Mouse (Mus musculus) midbrain, postnatal 0 days (tissue): ENCODE data around the gene Zfp36l2. TPM values are rescaled to one million over a fixed set of nuclear protein-coding genes. Genes with fewer than 3 reads are reported as not detected.

ENCODE experiments used
- ATAC-seq: fragments of 200-750 bp; cut with Nextera tagmentation; 2 replicates; pipeline ENCODE4 v1.8.0; 2017; ENCODE audit warnings: moderate number of reproducible peaks, mild to moderate bottlenecking, moderate TSS enrichment, moderate library complexity; ENCODE audit not compliant: low FRiP score
- DNase-seq: peaks from one replicate; pipeline ENCODE4 v3.0.0-alpha.2; 2015; ENCODE audit warnings: low spot score
- H3K27ac ChIP-seq: fragments of 300-500 bp; sonication (generic); 2 replicates; pipeline ENCODE4 v1.5.1; 2014; ENCODE audit warnings: low read depth, mild to moderate bottlenecking, low read length, mixed read lengths
- H3K27me3 ChIP-seq: fragments of 300-500 bp; sonication (generic); 2 replicates; pipeline ENCODE4 v1.6.1; 2014; ENCODE audit warnings: low read length, control low read depth, mixed read lengths; ENCODE audit not compliant: insufficient read depth
- H3K36me3 ChIP-seq: fragments of 300-500 bp; sonication (generic); 2 replicates; pipeline ENCODE4 v1.6.1; 2014; ENCODE audit warnings: low read length, control low read depth, mixed read lengths; ENCODE audit not compliant: insufficient read depth
- H3K4me1 ChIP-seq: fragments of 300-500 bp; sonication (generic); 2 replicates; pipeline ENCODE4 v1.6.1; 2014; ENCODE audit warnings: mild to moderate bottlenecking, control low read depth, antibody characterized with exemption, low read length, mixed read lengths; ENCODE audit not compliant: insufficient read depth
- H3K4me2 ChIP-seq: fragments of 300-500 bp; sonication (generic); 2 replicates; pipeline ENCODE4 v1.6.1; 2014; ENCODE audit warnings: low read depth, mild to moderate bottlenecking, low read length, mixed read lengths; ENCODE audit not compliant: poor library complexity, severe bottlenecking
- H3K4me3 ChIP-seq: fragments of 300-500 bp; sonication (generic); 2 replicates; pipeline ENCODE4 v1.5.1; 2014; ENCODE audit warnings: low read depth, mild to moderate bottlenecking, low read length, moderate library complexity
- H3K9ac ChIP-seq: fragments of 300-500 bp; sonication (generic); replicated peaks from 2 replicates; pipeline ENCODE4 v1.6.1; 2014; ENCODE audit warnings: mild to moderate bottlenecking, low read length, moderate library complexity, mixed read lengths; ENCODE audit not compliant: poor library complexity, severe bottlenecking
- H3K9me3 ChIP-seq: fragments of 300-500 bp; sonication (generic); 2 replicates; pipeline ENCODE4 v1.6.1; 2016; ENCODE audit warnings: low read length, control low read depth
- CTCF ChIP-seq: IDR thresholded peaks from 2 replicates; pipeline ENCODE4 v1.5.1; 2016; ENCODE audit warnings: antibody characterized with exemption, mild to moderate bottlenecking
- WGBS: fragments of 180-500 bp; shearing (Covaris S2); extraction: QIAGEN DNeasy Blood & Tissue Kit; methylation state at CpG from one replicate; pipeline ENCODE4 v1.1.7; 2014; 5-methylcytosine and 5-hydroxymethylcytosine counted together
- polyA plus RNA-seq: library from polyadenylated mRNA; unstranded; fragments of >200 nt; fragmentation: Nextera tagmentation; extraction: Ambion mirVana; gene quantifications from 2 replicates; pipeline ENCODE4 v1.2.1, GENCODE M21; 2015
- total RNA-seq: library from RNA; depleted of rRNA; stranded (reverse); fragments of >200 nt; gene quantifications from 2 replicates; pipeline ENCODE4 v1.2.3, GENCODE M21; 2014

Gene Zfp36l2
- total and polyA plus RNA-seq, 2 experiments from 2014 or later, result 5.9 to 17.7 TPM

GRCm38 (mm10) chr17:84181502-84182310, 6.0 kb downstream of the Zfp36l2 start:
- peak overlapping the region; percentile 62 for H3K27ac ChIP-seq
- no peaks in the 10 kb centered on the region for H3K36me3 ChIP-seq
- H3K4me1 ChIP-seq, result no peaks in the 10 kb centered on the region
- DNase-seq, result no peak
- WGBS, result 72% methylated on average over 18 of the region's 18 CpGs
- H3K4me2 ChIP-seq, result no peak overlapping the region
- no peak overlapping the region for H3K4me3 ChIP-seq
- no peak for TF ChIP-seq CTCF
- H3K27me3 ChIP-seq, result peaks cover 6% of the 10 kb centered on the region; the same call in 1 of the 2 replicates
- H3K9me3 ChIP-seq, result no peaks in the 10 kb centered on the region
- ATAC-seq, result no peak
- no peak overlapping the region for H3K9ac ChIP-seq

DNA sequence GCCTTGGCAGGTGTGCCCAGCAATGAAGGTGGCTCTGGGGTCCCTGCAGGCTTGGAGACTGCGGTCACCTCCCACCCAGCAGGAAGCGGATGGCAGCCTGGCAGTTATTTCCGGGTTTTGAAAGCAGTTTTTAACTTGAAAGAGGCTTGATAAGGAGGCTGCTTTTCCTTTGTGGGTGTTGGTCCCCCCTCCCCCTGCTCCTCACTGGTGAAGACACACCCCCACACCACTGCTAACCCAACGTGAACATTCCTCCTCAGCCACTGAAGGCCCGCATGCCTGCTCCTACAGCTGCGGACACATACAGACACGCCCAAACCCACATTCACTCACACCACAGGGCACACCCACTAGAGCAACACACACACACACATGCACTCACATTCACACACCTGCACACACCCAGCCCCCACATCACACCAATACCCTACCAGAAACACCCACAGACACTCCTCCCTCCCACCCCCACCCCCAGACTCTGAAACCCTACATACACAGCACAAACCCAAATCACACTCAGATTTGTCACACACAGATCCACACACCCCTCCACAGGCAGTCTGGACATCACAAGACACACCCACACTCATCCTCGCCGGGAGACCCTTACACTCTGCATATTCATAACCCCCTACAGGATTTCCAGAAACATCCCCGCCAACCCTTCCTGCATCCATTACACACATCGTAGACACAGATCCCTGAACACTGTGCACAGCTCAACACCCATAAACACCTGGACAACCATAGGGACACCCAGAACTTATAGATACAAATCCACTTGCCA, 6.8 kb downstream of the Zfp36l2 start:
- Histone ChIP-seq H3K9me3 (no peaks in the 10 kb centered on the region), H3K4me2 (no peak overlapping the region), H3K27me3 (peaks cover under 1% of the 10 kb centered on the region; the same call in 1 of the 2 replicates), H3K36me3 (no peaks in the 10 kb centered on the region), H3K9ac (no peak overlapping the region), H3K4me1 (no peaks in the 10 kb centered on the region), H3K4me3 (no peak overlapping the region), H3K27ac (no peak overlapping the region)
- WGBS, result 52% methylated on average over 11 of the region's 11 CpGs
- DNase-seq (no peak), ATAC-seq (0 out of 2 replicates have a peak, but pooled peaks have one; percentile 19)
- TF ChIP-seq CTCF, result no peak

GRCm38 (mm10) chr17:84179973-84180365, 7.8 kb downstream of the Zfp36l2 start:
- DNase-seq (no peak), ATAC-seq (no peak)
- Histone ChIP-seq H3K9ac (no peak overlapping the region), H3K4me1 (no peaks in the 10 kb centered on the region), H3K9me3 (peaks cover 3% of the 10 kb centered on the region; the same call in 1 of the 2 replicates), H3K27me3 (no peaks in the 10 kb centered on the region; the same call in 1 of the 2 replicates), H3K36me3 (no peaks in the 10 kb centered on the region), H3K27ac (no peak overlapping the region), H3K4me3 (no peak overlapping the region), H3K4me2 (no peak overlapping the region)
- WGBS, result 92% methylated on average over 4 of the region's 4 CpGs
- no peak for TF ChIP-seq CTCF

DNA sequence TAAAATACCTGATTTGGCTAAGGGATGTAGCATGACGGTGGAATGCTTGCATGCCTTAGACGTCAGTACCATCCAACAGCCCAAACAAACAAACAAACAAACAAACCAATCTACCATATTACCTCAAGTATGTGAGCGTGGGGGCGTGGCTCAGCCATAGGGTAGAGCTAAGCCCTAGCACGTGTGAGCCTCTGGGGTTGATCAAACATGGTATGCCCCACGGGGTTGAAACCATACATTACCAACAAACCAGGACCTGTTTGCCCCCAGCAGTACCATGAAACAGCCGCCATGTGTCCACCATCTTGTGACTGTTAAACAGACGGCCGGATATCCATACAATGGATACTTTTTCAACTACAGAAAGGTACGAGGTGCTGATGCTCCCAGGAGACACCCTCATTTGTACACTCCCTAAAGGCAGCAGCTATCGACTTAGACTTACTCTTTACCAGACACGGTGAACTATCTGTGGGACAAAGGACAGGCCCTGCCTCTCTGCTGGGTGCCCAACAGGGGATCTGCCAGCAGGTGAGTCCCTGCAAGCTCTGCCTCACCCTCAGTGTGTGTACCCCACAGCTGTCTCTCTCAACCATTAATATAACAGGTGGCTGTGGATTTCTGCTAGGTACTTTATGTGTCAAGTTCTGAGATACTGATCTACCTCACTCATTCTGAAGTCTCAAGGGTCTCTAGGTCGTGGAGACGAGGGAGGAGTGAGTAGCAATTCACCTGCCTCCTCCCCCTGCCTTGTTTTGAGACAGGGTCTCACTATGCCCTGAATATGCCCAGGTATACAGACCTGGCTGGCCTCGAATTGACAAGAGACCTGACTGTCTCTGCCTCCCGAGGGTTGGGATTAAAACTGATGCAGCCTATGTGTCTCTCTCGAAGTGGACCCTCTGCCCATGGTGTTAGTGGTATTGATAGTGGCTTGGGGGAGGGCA, 8.4 kb downstream of the Zfp36l2 start:
- Histone ChIP-seq H3K27me3 (no peaks in the 10 kb centered on the region; the same call in 1 of the 2 replicates), H3K4me1 (no peaks in the 10 kb centered on the region)
- no peak for DNase-seq

GRCm38 (mm10) chr17:84177481-84177880, 10.3 kb downstream of the Zfp36l2 start:
- WGBS, result 35% methylated on average over 8 of the region's 8 CpGs
- no peak for ATAC-seq

More for the DNA sequence above, 8.4 kb downstream of the Zfp36l2 start:
- 88% methylated on average over 17 of the region's 17 CpGs for WGBS
- Histone ChIP-seq H3K36me3 (no peaks in the 10 kb centered on the region), H3K27ac (no peak overlapping the region), H3K9ac (no peak overlapping the region), H3K4me3 (no peak overlapping the region), H3K9me3 (peaks cover 3% of the 10 kb centered on the region; the same call in 1 of the 2 replicates), H3K4me2 (no peak overlapping the region)
- no peak for ATAC-seq
- no peak for TF ChIP-seq CTCF

More at GRCm38 (mm10) chr17:84177481-84177880, 10.3 kb downstream of the Zfp36l2 start:
- Histone ChIP-seq H3K4me2 (no peak overlapping the region), H3K4me3 (no peak overlapping the region), H3K4me1 (no peaks in the 10 kb centered on the region), H3K9ac (no peak overlapping the region), H3K36me3 (no peaks in the 10 kb centered on the region), H3K27ac (no peak overlapping the region), H3K9me3 (peaks cover 3% of the 10 kb centered on the region; the same call in 1 of the 2 replicates), H3K27me3 (no peaks in the 10 kb centered on the region)
- no peak for DNase-seq
- TF ChIP-seq CTCF, result no peak
